Mouse (Mus musculus): ENCODE data around the gene Pgs1.

Pgs1 gene

DNA sequence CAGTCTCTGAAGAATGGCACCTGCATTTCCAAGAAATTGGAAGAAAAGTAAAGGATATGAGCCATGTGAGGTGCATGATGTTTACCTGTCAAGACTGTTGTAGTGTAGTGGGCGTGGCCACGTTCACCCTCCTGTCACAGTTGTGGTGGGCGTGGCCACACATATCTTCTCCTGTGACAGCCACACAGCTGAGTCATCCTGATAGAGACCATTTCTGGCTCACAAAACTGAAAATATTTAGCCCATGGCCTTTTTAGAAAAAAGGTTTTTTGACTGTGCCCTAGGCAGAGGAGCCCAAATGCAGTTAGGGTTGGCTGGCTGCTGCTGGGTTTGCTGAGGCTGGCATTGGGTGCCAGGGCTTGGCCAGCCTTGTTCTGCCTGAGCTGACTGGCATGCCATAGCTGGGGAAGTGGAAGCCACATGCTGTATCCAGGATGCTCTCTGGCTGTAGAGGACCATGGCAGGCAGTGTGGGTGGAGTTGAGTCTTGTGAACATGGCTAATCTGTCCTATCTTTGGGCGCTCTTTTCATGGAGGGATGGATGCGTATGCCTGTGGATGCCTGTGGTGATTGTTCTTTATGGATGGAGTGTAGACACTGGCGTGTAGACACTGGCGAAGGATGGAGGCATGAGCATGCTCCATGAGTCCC, 14.6 kb downstream of the Pgs1 start:
- no peak for ATAC-seq (ENCODE audit: low TSS enrichment)

DNA sequence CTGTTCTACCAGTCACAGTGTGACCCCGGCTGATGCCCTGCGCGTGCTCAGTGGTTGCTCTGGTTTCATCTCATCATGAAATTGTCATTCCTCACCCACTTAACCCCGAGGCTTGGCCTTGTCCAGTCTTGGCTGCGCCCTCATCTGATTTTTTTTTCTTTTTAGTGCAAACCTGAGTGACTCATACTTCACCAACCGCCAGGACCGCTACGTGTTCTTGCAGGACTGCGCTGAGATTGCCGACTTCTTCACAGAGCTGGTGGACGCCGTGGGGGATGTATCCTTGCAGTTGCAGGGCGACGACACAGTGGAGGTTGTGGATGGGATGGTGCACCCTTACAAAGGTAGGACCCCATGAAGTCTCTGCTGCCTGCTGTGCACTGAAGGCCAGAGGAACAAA, 17.1 kb downstream of the Pgs1 start:
- no peak for ATAC-seq (ENCODE audit: low TSS enrichment)

GRCm38 (mm10) chr11:118003718-118004117, 17.6 kb downstream of the Pgs1 start:
- ATAC-seq (ENCODE audit: low TSS enrichment): no peak

DNA sequence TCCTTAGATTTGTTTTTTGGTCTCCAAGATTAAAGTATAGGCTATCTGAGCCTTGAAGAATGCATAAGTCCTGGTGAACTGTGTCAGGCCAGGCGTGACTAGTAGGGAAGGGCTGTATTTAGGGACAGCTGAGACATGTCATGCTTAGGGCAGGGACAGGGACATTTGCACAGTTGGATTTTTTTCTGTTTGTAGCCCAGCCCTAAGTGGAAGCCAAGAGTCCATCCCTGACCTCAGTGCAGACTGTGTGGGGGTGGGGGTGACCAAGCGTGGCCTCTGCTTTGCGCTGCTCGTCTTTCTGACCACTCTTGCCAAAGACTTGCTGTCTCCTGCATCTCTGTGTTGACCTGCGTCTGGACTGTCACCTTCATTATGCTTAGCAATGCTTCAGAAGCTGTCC, 18.1 kb downstream of the Pgs1 start:
- ATAC-seq (ENCODE audit: low TSS enrichment): no peak

DNA sequence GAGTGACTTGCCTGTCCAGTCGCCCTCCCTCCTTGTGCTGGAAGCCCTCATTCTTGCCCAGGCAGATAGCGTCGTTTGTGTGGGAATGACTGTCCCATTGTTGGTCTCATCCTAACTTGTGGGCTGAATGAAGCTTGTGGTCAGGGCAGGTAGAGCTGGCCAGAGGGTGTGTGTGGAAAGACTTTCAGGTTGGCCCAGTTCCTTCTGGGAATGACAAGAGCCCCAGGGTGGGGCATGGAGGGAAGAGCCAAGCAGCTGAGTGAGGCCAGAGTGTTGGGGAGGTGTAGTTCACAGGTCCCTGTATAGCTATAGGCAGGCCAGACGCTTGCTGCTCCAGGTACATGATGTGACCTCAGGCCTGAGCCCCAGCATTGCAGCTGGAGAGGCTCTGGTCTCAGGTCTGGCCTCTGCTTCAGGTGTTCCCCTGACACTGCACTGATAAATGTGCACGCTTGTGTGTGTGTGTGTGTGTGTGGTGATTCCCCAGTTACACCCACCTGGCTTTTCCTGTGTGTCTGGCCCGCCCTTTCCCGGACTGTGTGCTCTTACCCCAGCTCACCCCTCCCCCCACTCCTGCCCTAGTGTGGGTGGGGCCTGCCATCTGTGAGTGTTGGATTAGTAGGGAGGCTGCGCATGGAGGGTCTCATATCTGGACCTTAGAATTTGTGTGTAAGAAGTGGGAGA, 21.5 kb downstream of the Pgs1 start:
- ATAC-seq (ENCODE audit: low TSS enrichment): no peak

GRCm38 (mm10) chr11:118008144-118008805, 22.2 kb downstream of the Pgs1 start:
- ATAC-seq (ENCODE audit: low TSS enrichment): no peak

DNA sequence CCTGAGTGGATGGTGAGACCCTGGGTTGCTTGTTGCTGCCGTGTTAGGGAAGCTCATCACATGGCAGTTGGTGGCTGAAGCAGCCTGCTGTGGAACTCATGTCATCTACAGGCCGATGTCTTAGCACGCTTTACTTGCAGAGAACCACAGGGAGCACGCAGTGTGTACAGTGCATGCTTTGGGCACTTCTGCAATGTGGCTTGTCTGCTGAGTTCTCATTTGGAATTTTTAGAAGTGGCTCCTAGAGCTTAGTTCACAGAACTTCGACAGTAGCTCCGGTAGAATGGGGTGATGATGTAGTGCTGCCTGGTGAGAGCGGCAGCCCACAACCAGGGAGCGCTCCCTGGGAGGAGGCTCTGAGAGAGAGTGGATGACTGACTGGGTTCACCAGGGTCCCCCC, 22.8 kb downstream of the Pgs1 start:
- no peak for ATAC-seq (ENCODE audit: low TSS enrichment)

DNA sequence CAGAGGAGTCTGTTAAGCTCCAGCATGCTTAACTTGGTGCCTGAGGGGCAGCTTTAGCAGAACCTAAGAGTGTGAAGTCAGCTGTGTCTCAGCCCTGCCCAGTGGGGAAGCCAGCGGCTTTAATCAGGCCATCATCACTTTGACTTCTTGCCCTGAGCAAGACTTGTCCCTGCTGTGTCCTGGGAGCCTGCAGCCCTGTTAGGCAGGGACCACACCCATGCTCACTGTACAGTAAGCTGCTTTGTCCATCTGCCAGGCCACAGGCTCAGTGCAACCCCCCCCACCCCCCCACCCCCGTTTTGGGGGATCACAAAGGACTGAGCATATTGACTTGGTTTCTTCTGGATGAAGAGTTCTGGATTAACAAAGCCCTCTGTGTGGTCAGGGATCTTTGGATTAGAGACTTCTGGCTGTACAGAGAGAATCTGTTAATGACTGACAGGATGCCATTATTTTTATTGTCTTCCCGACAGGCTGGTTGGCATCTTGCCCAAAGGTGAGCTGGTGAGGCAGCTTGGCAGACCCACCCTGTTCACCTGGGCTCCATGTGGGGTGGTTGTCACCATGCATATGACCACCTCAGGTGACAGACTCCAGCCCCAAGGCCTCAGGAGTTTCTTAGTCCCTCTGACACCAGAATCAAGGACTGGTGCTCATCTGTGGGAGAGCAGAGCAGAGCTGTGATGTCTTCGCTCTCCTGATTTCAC, 23.9 kb downstream of the Pgs1 start:
- ATAC-seq (ENCODE audit: low TSS enrichment): no peak

- no peak for ATAC-seq (ENCODE audit: low TSS enrichment)
These were observed 26.5 kb downstream of the Pgs1 start for GRCm38 (mm10) chr11:118012595-118012994.

GRCm38 (mm10) chr11:118013339-118013738, 27.2 kb downstream of the Pgs1 start:
- ATAC-seq (ENCODE audit: low TSS enrichment): no peak

DNA sequence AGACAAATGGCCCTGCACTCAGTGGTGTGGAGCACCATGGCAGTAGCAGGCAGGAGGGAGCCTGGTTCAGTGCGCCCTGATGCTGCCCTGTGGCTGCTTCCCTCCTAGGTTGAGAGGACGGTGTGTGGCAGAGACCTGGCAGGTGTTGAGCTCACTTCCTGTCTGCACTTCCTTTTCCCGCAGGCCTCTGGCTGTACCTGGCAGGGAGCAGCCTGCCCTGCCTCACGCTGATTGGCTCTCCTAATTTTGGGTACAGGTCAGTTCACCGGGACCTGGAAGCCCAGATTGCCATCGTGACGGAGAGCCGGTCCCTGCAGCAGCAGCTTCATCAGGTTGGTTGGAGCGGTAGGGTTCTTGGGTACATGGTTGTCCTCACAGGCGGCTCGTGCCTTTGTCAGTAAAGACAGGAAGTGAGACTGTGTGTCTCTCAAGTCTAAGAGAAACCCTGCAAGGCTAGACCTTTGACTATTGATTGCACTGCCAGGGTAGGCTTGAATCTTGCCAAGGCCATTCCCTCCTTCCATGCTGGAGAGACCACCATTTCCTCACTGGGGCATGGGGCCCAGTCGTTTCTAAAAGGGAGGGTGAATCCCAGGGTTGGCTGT, 28.4 kb downstream of the Pgs1 start:
- ATAC-seq (ENCODE audit: low TSS enrichment): no peak

DNA sequence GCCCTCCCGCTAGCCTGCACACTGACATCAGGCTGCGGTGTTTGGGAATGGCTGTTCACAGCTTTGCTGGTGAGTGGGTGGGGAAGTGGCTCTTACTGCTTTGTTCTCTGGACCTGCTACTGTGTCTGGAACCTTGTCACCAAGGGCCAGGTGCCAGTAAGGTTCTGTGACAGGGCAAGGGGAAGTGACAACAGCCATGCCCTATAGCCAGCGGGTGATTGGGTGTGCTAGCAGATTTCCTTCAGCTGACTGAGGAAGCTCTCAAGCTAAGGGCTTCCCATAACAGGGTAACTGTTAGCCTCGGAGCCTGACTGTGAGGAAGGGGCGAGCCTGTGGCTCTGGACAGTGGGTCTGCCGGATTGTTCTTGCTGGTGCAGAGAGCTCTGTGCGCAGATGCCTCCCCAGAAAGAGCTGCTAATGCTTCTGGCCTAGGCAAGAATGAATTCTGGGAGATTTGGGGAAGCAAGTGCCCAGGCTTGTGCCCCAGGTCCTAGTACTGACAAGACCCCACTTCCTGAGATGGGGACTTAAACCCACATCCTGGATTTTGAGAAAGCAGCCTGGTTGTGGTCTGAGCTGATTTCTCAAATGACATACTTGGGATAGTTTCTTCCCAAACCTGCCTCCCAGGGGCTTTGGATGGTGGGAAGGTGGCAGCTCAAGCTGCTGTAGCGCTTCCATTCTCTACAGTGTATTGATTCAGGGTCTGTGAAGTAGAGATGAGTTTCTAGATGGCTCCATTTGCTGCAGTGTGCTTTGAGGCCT, 29.5 kb downstream of the Pgs1 start:
- peak; percentile 50; the same call in 1 of the 2 replicates for ATAC-seq (ENCODE audit: low TSS enrichment)

DNA sequence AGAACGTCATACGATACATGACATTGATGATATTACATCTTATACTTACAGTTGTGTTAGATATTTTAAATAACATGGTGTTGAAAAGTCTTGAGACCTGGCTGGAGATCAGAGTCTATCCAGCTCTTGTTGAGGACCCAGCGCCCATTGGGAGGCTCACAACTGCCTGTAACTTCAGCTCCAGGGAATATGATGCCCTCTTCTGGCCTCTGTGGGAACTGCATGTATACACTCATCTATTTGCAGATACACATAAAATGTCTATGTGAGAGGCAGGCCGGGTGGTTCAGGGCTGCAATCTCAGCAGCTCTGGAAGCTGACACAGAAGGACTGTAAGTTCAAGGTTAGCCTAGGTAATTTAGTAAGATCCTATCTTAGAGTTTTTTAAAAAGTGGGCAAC, 32.2 kb downstream of the Pgs1 start:
- no peak for ATAC-seq (ENCODE audit: low TSS enrichment)

- peak; percentile 88 for ATAC-seq (ENCODE audit: low TSS enrichment)
These were observed 35.7 kb downstream of the Pgs1 start for GRCm38 (mm10) chr11:118021806-118022205.

DNA sequence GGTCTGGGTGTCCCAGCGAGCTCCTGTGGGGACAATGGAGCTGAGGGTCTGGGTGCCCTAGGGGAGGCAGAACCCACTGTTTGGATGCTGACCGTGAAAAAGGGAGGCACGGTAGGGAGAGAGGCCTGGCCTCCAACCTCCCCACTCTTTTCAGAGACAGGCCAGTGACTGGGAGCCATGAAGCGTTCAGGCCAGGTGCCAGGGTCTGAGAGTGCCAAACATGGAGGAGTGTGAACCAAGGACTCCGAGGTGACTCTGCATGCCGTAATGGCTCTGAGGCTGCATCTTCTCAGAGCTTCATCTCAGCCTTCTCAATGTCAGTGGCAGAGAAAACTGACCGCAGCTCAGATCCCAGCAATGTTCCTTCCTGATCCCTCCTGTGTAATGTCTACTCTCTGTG, 37.4 kb downstream of the Pgs1 start:
- ATAC-seq (ENCODE audit: low TSS enrichment): no peak

DNA sequence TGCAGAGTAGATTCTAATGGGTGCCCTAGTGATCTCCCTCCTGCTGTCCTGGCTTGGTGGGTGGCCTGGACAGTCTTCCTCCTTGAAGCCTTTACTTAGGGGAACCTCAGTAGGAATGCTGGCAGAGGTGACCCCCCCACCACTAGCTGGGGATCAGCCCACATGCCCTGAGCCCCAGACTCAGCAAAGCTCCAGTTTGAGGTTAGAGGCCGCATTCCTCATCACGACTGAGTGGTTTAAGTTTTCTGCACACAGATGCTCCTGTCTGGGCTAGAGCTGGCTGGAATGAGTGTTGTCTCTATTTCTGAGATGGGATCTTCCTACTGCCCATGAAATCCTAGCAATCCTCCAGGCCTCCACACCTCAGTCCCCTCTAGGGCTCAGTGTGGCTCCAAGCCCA, 38.0 kb downstream of the Pgs1 start:
- ATAC-seq (ENCODE audit: low TSS enrichment): no peak

- ATAC-seq (ENCODE audit: low TSS enrichment): no peak
These were observed 43.1 kb downstream of the Pgs1 start for GRCm38 (mm10) chr11:118029170-118029569.

GRCm38 (mm10) chr11:118031134-118031533, 45.0 kb downstream of the Pgs1 start:
- no peak for ATAC-seq (ENCODE audit: low TSS enrichment)

- ATAC-seq (ENCODE audit: low TSS enrichment): no peak
These were observed 48.3 kb downstream of the Pgs1 start for GRCm38 (mm10) chr11:118034395-118034794.

- ATAC-seq (ENCODE audit: low TSS enrichment): no peak
These were observed 49.0 kb downstream of the Pgs1 start for GRCm38 (mm10) chr11:118035068-118035467.

DNA sequence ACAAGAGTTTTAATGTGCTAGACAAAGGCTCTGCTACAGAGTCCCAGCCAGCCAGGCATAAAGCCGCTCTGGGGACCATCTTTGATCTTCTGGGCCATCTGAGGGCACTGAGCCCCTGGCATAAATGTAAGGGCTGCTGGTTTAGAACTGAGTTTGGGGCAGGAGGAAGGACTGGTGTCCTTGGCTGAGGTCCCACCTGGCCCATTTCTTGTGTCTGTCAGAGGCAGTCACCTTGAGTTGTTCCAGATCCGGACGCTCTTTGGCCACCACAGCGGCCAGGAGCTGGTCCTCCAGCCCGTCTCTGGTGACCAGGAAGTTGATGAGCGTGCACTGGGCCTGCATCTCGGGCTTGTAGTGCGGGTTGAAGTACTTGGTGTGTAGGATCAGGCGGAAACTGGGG, 56.7 kb downstream of the Pgs1 start:
- ATAC-seq (ENCODE audit: low TSS enrichment): no peak
